Mouse (Mus musculus) intestine, embryonic 16.5 days (tissue): ENCODE measurements around the gene Klhl30. TPM values are rescaled to one million over a fixed set of nuclear protein-coding genes. Genes with fewer than 3 reads are reported as not detected.
A peak's percentile ranks its signal among the peaks of the same experiment; 100 is the strongest.

ENCODE experiments used
- ATAC-seq: fragments of 200-750 bp; cut with Nextera tagmentation; 2 replicates; pipeline ENCODE4 v1.8.0; 2017; ENCODE audit warnings: moderate TSS enrichment, moderate library complexity
- H3K27ac ChIP-seq: fragments of 300-500 bp; sonication (generic); 2 replicates; pipeline ENCODE4 v1.5.1; 2014; ENCODE audit warnings: mild to moderate bottlenecking, low read length
- H3K27me3 ChIP-seq: fragments of 300-500 bp; sonication (generic); replicated peaks from 2 replicates; pipeline ENCODE4 v1.6.1; 2014; ENCODE audit warnings: low read length, control low read depth, mixed read lengths; ENCODE audit not compliant: control insufficient read depth, insufficient read depth
- H3K36me3 ChIP-seq: fragments of 300-500 bp; sonication (generic); 2 replicates; pipeline ENCODE4 v1.6.1; 2014; ENCODE audit warnings: low read length, control low read depth; ENCODE audit not compliant: control insufficient read depth, insufficient read depth
- H3K4me1 ChIP-seq: fragments of 300-500 bp; sonication (generic); 2 replicates; pipeline ENCODE4 v1.6.1; 2014; ENCODE audit warnings: low read length, control low read depth, mixed read lengths; ENCODE audit not compliant: control insufficient read depth, insufficient read depth
- H3K4me2 ChIP-seq: fragments of 300-500 bp; sonication (generic); 2 replicates; pipeline ENCODE4 v1.6.1; 2014; ENCODE audit warnings: low read depth, low read length, control low read depth
- H3K4me3 ChIP-seq: fragments of 300-500 bp; sonication (generic); 2 replicates; pipeline ENCODE4 v1.5.1; 2014; ENCODE audit warnings: mild to moderate bottlenecking, low read length
- H3K9ac ChIP-seq: fragments of 300-500 bp; sonication (generic); 2 replicates; pipeline ENCODE4 v1.6.1; 2014; ENCODE audit warnings: low read depth, low read length
- H3K9me3 ChIP-seq: fragments of 300-500 bp; sonication (generic); 2 replicates; pipeline ENCODE4 v1.6.1; 2016; ENCODE audit warnings: low read length, control low read depth; ENCODE audit not compliant: control insufficient read depth
- WGBS: fragments of 180-500 bp; shearing (Covaris S2); extraction: QIAGEN DNeasy Blood & Tissue Kit; methylation state at CpG from one replicate; pipeline ENCODE4 v1.1.7; 2014; 5-methylcytosine and 5-hydroxymethylcytosine counted together
- polyA plus RNA-seq: library from polyadenylated mRNA; unstranded; fragments of >200 nt; fragmentation: Nextera tagmentation; extraction: Ambion mirVana; gene quantifications from 2 replicates; pipeline ENCODE4 v1.2.1, GENCODE M21; 2015

Gene Klhl30
- 0.37 and 0.38 TPM in 2 replicates for polyA plus RNA-seq

DNA sequence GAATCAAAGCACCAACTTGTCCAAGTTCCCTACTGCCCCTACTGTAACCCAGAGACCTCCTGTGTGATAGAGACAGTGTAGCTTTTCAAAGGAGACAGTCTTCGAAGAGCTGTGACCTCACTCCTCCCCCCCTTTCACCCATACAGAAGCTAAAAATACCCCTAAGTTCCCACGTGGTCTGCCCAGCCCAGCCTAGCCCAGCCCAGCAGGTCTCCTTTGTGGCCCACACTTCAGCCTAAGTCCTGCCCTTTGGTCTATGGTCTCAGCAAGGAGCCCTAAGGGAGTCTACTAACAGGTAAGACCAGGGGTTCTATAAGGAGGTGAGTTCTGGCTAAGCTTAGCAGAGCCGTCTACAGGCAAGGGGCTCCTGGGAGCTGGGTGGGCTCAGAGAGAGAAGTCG lies at the start of gene Klhl30:
Klhl30 (plus strand) TSS at position 176 of the 400 bp plus-strand sequence.
- ATAC-seq, result no peak
- H3K4me3 ChIP-seq, result no peak within 1 kb of the TSS
- WGBS, result 50% methylated on average over 4 of the region's 4 CpGs
- peaks cover 10% of the 10 kb centered on the region for H3K27me3 ChIP-seq
- H3K36me3 ChIP-seq, result no peaks in the 10 kb centered on the region
- H3K9ac ChIP-seq, result no peak within 1 kb of the TSS
- no peak within 1 kb of the TSS for H3K27ac ChIP-seq
- no peaks in the 10 kb centered on the region for H3K9me3 ChIP-seq
- H3K4me1 ChIP-seq, result no peaks in the 10 kb centered on the region
- H3K4me2 ChIP-seq, result no peak within 1 kb of the TSS

DNA sequence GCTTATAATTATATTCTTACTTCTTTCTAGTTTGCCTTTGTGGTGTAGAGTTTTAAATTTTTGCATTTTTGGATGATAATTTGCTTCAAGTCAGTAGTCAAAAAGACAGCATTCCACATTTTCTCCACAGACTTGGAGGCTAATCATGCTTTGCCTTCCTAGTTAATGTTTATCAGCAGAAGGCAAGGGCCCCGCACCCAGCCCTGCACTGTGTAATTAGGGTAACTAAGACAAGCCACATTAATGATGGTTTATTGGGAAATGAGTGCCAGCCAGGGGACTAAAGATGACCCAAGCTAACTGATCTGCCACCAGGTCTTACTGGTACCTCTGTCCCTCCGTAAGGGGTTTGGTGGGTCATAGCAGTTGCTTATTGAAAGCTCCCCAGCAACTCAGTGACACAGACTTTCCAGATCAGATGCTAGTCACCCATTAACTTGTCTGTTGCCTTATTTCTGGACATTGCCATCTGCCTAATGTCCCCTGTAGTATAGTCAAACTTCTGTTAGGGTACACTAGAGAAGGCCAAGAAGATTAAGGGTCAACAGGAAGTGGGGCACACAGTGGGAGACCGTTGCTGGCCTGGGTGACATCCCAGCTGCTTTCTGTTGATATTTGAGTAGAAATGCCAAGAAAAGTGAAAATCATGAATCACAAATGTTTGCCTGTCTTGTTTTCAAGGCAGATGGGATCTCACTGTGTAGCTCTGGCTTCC lies 49.5 kb upstream of the Klhl30 start:
- H3K4me3 ChIP-seq, result no peak overlapping the region
- no peaks in the 10 kb centered on the region for H3K27me3 ChIP-seq
- WGBS, result 48% methylated on average over 3 of the region's 3 CpGs
- 0 out of 2 replicates have a peak overlapping the region, but pooled peaks have one; percentile 21 for H3K4me2 ChIP-seq
- H3K27ac ChIP-seq, result peak overlapping the region; percentile 37; the same call in 1 of the 2 replicates
- peak overlapping the region; percentile 26; the same call in 1 of the 2 replicates for H3K9ac ChIP-seq
- peaks cover 19% of the 10 kb centered on the region for H3K4me1 ChIP-seq
- H3K36me3 ChIP-seq, result no peaks in the 10 kb centered on the region; the same call in 1 of the 2 replicates
- ATAC-seq, result peak; percentile 21
- no peaks in the 10 kb centered on the region for H3K9me3 ChIP-seq

DNA sequence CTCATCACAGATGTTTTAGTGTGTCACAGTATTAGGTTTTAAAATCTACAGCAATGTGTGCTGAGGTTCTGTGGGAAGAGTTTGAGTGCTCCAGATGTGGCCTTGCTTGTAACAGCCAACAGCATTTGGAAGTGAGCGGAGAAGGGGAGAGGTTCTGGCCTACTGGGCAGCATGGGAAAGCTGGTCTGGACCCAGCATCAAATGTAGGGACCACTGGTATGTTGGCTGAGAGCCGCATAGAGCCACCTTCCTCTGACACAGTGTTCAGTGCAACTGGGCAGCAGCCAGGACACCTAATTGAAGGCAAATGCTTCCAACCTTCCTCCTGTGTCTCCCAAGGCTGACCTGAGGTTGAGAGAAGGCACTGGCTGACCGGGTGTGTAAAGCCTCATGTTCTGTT lies 48.8 kb upstream of the Klhl30 start:
- 84% methylated on average over 3 of the region's 3 CpGs for WGBS
- ATAC-seq, result no peak
- no peaks in the 10 kb centered on the region for H3K9me3 ChIP-seq
- no peak overlapping the region for H3K4me3 ChIP-seq
- H3K27me3 ChIP-seq, result no peaks in the 10 kb centered on the region
- H3K4me1 ChIP-seq, result peaks cover 19% of the 10 kb centered on the region
- H3K27ac ChIP-seq, result peak overlapping the region; percentile 37; the same call in 1 of the 2 replicates
- H3K9ac ChIP-seq, result peak overlapping the region; percentile 26; the same call in 1 of the 2 replicates
- H3K4me2 ChIP-seq, result no peak overlapping the region
- H3K36me3 ChIP-seq, result no peaks in the 10 kb centered on the region; the same call in 1 of the 2 replicates

DNA sequence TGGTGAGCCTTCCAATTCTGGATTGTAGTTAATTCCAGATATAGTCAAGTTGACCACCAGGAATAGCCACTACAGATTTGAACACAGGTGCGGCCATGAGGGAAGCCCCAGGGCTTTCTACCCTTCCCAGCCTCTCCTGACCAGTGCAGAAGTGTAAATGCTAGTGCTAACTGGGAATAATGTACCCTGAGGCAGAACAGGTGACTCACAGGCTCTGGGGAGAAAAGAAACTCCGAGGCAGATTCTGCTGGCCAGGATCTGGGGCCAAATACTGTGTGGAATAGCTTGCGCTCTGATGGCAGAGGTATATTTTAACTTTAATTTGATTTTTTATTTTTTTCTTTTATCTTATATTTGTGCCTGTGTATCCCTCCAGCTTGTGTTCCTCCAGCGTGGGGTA lies 46.2 kb upstream of the Klhl30 start:
- Histone ChIP-seq H3K36me3 (peaks cover 2% of the 10 kb centered on the region), H3K4me1 (peaks cover 10% of the 10 kb centered on the region), H3K9ac (no peak overlapping the region), H3K4me2 (no peak overlapping the region), H3K27me3 (no peaks in the 10 kb centered on the region), H3K27ac (no peak overlapping the region), H3K9me3 (no peaks in the 10 kb centered on the region), H3K4me3 (no peak overlapping the region)
- no peak for ATAC-seq
- WGBS, result 90% methylated on average over 4 of the region's 4 CpGs

DNA sequence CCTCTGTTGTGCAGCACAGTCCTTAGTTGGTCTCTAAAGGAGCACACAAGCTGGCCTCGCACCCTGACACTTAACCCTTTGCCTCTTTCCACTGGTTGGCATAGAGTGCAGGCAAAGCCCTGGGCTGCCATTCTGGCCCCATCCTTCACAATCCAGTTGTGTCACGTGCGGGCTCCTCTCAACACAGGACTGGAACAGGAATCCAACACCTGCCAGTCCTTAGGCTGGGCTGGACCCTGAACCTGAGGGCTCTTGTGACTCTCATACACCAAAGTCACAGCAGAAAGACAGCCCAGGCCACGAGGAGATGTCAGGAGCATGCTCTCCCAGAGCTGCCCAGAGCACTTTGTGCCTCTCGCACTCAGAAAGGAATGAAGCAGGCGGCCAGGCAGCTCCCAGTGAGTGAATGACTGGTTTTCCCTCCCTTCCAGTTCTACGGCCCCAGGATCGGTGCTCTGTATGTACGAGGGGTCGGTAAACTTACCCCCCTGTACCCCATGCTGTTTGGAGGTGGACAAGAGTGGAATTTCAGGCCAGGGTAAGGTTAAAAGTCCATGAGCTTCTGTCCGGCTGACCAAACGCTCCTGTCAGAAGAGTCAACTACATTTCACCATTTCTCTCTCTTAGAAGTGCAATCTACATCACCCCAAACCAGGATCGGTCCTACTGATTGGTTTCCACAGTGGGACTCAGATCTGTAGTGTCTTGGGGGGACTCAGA lies 41.3 kb upstream of the Klhl30 start:
- Histone ChIP-seq H3K4me2 (no peak overlapping the region), H3K4me3 (no peak overlapping the region), H3K9ac (no peak overlapping the region), H3K36me3 (peaks cover 2% of the 10 kb centered on the region), H3K4me1 (no peaks in the 10 kb centered on the region), H3K27me3 (no peaks in the 10 kb centered on the region), H3K9me3 (no peaks in the 10 kb centered on the region), H3K27ac (no peak overlapping the region)
- no peak for ATAC-seq
- WGBS, result 91% methylated on average over 13 of the region's 13 CpGs

DNA sequence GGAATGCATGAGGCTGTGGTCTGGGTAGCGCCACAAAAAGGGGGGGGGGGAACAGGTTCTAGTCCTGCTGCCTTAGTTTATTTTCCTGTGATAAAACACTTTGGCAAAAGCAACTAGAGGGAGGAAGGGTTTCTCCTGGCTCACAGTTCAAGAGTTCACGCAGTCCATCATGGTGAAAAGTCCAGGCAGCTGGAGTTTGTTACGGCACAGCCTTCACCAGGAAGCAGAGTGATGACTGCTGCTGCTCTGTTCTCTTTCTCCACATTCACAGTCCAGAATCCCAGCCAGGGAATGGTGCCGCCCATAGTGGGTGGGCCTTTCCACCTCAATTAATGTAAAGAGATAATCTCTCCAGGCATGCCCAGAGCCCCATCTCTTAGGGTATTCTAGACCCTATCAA lies 38.5 kb upstream of the Klhl30 start:
- WGBS, result 86% methylated on average over 4 of the region's 4 CpGs
- H3K9me3 ChIP-seq, result no peaks in the 10 kb centered on the region
- no peaks in the 10 kb centered on the region for H3K4me1 ChIP-seq
- H3K27me3 ChIP-seq, result no peaks in the 10 kb centered on the region
- no peak overlapping the region for H3K4me2 ChIP-seq
- no peak overlapping the region for H3K4me3 ChIP-seq
- peaks cover 2% of the 10 kb centered on the region for H3K36me3 ChIP-seq
- H3K9ac ChIP-seq, result no peak overlapping the region
- ATAC-seq, result no peak
- H3K27ac ChIP-seq, result no peak overlapping the region

DNA sequence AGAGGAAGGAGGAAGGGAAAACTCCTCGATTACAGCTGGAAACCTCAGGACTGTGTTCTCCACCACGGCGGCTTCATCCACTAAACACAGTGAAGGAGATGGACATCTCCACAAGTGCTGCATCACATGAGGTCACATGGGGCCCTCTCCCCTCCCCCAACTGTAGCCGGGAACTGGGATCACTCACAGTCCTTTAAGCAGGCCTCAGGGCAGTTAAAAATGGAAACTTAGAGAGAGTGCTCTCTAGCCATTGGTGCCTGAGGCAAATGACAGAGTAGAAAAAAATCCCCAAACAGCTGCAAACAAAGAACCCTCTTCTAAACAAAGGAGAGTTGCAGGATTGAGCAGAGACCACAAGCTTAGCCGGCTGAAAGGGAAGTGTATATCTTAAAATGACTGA lies 37.6 kb upstream of the Klhl30 start:
- Histone ChIP-seq H3K4me1 (no peaks in the 10 kb centered on the region), H3K4me2 (no peak overlapping the region), H3K4me3 (no peak overlapping the region), H3K9me3 (no peaks in the 10 kb centered on the region), H3K9ac (no peak overlapping the region), H3K36me3 (peaks cover 2% of the 10 kb centered on the region; the same call in 1 of the 2 replicates), H3K27ac (peak overlapping the region; percentile 30; the same call in 1 of the 2 replicates), H3K27me3 (no peaks in the 10 kb centered on the region)
- 30% methylated on average over 5 of the region's 5 CpGs for WGBS
- no peak for ATAC-seq

DNA sequence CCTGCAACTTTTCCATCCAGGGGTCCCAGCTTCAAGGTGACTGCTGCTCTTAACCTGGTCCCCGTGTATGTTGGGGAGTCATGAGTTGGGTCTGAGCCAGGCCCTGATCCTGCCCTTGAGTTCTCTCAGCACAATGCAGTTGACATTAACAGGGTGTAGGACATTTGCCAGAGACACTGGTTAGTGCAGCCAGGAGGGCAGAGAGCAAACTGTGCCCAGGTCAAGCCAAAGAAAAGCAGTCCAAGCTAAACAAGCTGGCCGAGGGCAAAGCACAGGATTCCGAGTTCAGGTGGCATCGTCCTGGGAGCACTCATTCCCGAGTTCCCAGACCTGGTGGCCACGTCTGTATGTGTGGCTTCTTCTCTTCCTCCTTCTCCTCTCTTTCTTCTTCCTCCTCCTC lies 33.2 kb upstream of the Klhl30 start:
- Histone ChIP-seq H3K4me1 (no peaks in the 10 kb centered on the region), H3K9me3 (no peaks in the 10 kb centered on the region), H3K27ac (no peak overlapping the region), H3K36me3 (no peaks in the 10 kb centered on the region), H3K9ac (no peak overlapping the region), H3K4me2 (no peak overlapping the region), H3K27me3 (no peaks in the 10 kb centered on the region), H3K4me3 (no peak overlapping the region)
- WGBS, result 83% methylated on average over 6 of the region's 6 CpGs
- ATAC-seq, result no peak

DNA sequence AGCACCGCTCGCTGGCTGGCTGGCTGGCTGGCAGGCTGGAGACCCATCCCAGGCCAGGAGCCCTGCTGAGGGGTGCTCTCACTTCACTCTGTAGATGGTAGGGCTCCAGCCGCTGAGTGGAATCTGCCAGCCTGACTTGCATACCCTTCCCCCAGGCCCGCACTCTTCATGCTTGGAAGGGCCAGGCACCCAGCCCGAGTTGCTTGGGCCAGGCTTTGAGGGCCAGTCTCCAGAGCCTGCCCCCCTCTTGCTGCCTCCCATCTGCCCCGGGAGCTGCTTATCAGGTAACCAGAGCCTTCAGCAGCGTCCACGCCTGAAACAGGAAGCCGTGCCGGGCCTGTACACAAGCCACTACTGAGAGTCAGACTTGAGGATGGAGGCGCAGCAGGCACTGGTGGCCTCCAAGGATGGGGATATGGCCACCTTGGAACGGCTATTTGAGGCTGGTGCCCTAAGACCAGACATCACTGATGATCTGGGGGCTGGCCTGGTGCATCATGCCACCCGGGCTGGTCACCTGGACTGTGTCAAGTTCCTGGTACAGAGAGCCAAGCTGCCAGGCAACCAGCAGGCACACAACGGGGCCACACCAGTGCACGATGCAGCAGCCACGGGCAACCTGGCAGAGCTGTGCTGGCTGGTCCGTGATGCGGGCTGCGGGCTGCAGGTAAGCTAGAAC lies 28.9 kb upstream of the Klhl30 start, which contains the start of gene Espnl:
Espnl (plus strand) TSS at position 316 of the 679 bp plus-strand sequence.
- H3K9ac ChIP-seq, result no peak within 1 kb of the TSS
- no peaks in the 10 kb centered on the region for H3K4me1 ChIP-seq

More for the DNA sequence above, 28.9 kb upstream of the Klhl30 start, which contains the start of gene Espnl:
- Histone ChIP-seq H3K27me3 (no peaks in the 10 kb centered on the region), H3K27ac (no peak within 1 kb of the TSS), H3K4me2 (no peak within 1 kb of the TSS), H3K4me3 (no peak within 1 kb of the TSS), H3K36me3 (no peaks in the 10 kb centered on the region), H3K9me3 (no peaks in the 10 kb centered on the region)
- WGBS, result 62% methylated on average over 19 of the region's 19 CpGs
- ATAC-seq, result no peak
